Mouse (Mus musculus) MEL-GATA-1-ER (cell line): Measurements from ENCODE around the gene Gtf2a2.
"Not testable (repeated sequence)": the region's sequence is repeated elsewhere in the genome, so short reads cannot be mapped to it uniquely, and the experiment has no call there.

Experiments used
- DNase-seq: peaks from one replicate; pipeline ENCODE4 v3.0.0-alpha.2; 2012; ENCODE audit warnings: low read depth; ENCODE audit errors: extremely low read depth

Gene Gtf2a2

GRCm38 (mm10) chr9:70018879-70019278 lies 6.5 kb downstream of the Gtf2a2 start:
- no peak for DNase-seq

GRCm38 (mm10) chr9:70021610-70022009 lies 9.3 kb downstream of the Gtf2a2 start:
- no peak for DNase-seq

GRCm38 (mm10) chr9:70022083-70022482 lies 9.7 kb downstream of the Gtf2a2 start:
- DNase-seq: no peak

- not testable (repeated sequence) for DNase-seq
Measured at GRCm38 (mm10) chr9:70023615-70024014, 11.3 kb downstream of the Gtf2a2 start.

- DNase-seq: no peak
Measured at GRCm38 (mm10) chr9:70024648-70025047, 12.3 kb downstream of the Gtf2a2 start.

GRCm38 (mm10) chr9:70025365-70026012 lies 13.1 kb downstream of the Gtf2a2 start:
- DNase-seq: no peak

GRCm38 (mm10) chr9:70032167-70032566 lies 19.8 kb downstream of the Gtf2a2 start:
- DNase-seq: no peak

- DNase-seq: no peak
Measured at GRCm38 (mm10) chr9:70033056-70033455, 20.7 kb downstream of the Gtf2a2 start.

- DNase-seq: no peak
Measured at GRCm38 (mm10) chr9:70034702-70035101, 22.4 kb downstream of the Gtf2a2 start.

GRCm38 (mm10) chr9:70036646-70037045 lies 24.3 kb downstream of the Gtf2a2 start:
- DNase-seq: no peak

GRCm38 (mm10) chr9:70037988-70038387 lies 25.6 kb downstream of the Gtf2a2 start, which contains the start of gene Gcnt3:
Gcnt3 (minus strand) TSS chr9:70038088.
- no peak for DNase-seq

- no peak for DNase-seq
Measured at GRCm38 (mm10) chr9:70039597-70040385, 27.4 kb downstream of the Gtf2a2 start.

GRCm38 (mm10) chr9:70040570-70040969 lies 28.2 kb downstream of the Gtf2a2 start:
- DNase-seq: no peak

- no peak for DNase-seq
Measured at GRCm38 (mm10) chr9:70042137-70042536, 29.8 kb downstream of the Gtf2a2 start.

- DNase-seq: no peak
Measured at GRCm38 (mm10) chr9:70042935-70043334, 30.6 kb downstream of the Gtf2a2 start.

GRCm38 (mm10) chr9:70044865-70045264 lies 32.5 kb downstream of the Gtf2a2 start:
- no peak for DNase-seq

GRCm38 (mm10) chr9:70046255-70046654 lies 33.9 kb downstream of the Gtf2a2 start:
- DNase-seq: no peak

GRCm38 (mm10) chr9:70047839-70048238 lies 35.5 kb downstream of the Gtf2a2 start:
- DNase-seq: no peak

GRCm38 (mm10) chr9:70048280-70048679 lies 35.9 kb downstream of the Gtf2a2 start:
- no peak for DNase-seq

GRCm38 (mm10) chr9:70048751-70049415 lies 36.5 kb downstream of the Gtf2a2 start:
- no peak for DNase-seq

- DNase-seq: no peak
Measured at GRCm38 (mm10) chr9:70049416-70049783, 37.0 kb downstream of the Gtf2a2 start.

GRCm38 (mm10) chr9:70049839-70050238 lies 37.5 kb downstream of the Gtf2a2 start:
- no peak for DNase-seq
